Mouse (Mus musculus) midbrain, postnatal 0 days (tissue): ENCODE data around the gene Emc4. TPM values are rescaled to one million over a fixed set of nuclear protein-coding genes. Genes with fewer than 3 reads are reported as not detected.

ENCODE experiments used
- ATAC-seq: fragments of 200-750 bp; cut with Nextera tagmentation; 2 replicates; pipeline ENCODE4 v1.8.0; 2017; ENCODE audit warnings: moderate number of reproducible peaks, mild to moderate bottlenecking, moderate TSS enrichment, moderate library complexity; ENCODE audit not compliant: low FRiP score
- DNase-seq: peaks from one replicate; pipeline ENCODE4 v3.0.0-alpha.2; 2015; ENCODE audit warnings: low spot score
- H3K27ac ChIP-seq: fragments of 300-500 bp; sonication (generic); 2 replicates; pipeline ENCODE4 v1.5.1; 2014; ENCODE audit warnings: low read depth, mild to moderate bottlenecking, low read length, mixed read lengths
- H3K27me3 ChIP-seq: fragments of 300-500 bp; sonication (generic); 2 replicates; pipeline ENCODE4 v1.6.1; 2014; ENCODE audit warnings: low read length, control low read depth, mixed read lengths; ENCODE audit not compliant: insufficient read depth
- H3K36me3 ChIP-seq: fragments of 300-500 bp; sonication (generic); 2 replicates; pipeline ENCODE4 v1.6.1; 2014; ENCODE audit warnings: low read length, control low read depth, mixed read lengths; ENCODE audit not compliant: insufficient read depth
- H3K4me1 ChIP-seq: fragments of 300-500 bp; sonication (generic); 2 replicates; pipeline ENCODE4 v1.6.1; 2014; ENCODE audit warnings: mild to moderate bottlenecking, control low read depth, antibody characterized with exemption, low read length, mixed read lengths; ENCODE audit not compliant: insufficient read depth
- H3K4me2 ChIP-seq: fragments of 300-500 bp; sonication (generic); 2 replicates; pipeline ENCODE4 v1.6.1; 2014; ENCODE audit warnings: low read depth, mild to moderate bottlenecking, low read length, mixed read lengths; ENCODE audit not compliant: poor library complexity, severe bottlenecking
- H3K4me3 ChIP-seq: fragments of 300-500 bp; sonication (generic); 2 replicates; pipeline ENCODE4 v1.5.1; 2014; ENCODE audit warnings: low read depth, mild to moderate bottlenecking, low read length, moderate library complexity
- H3K9ac ChIP-seq: fragments of 300-500 bp; sonication (generic); replicated peaks from 2 replicates; pipeline ENCODE4 v1.6.1; 2014; ENCODE audit warnings: mild to moderate bottlenecking, low read length, moderate library complexity, mixed read lengths; ENCODE audit not compliant: poor library complexity, severe bottlenecking
- H3K9me3 ChIP-seq: fragments of 300-500 bp; sonication (generic); 2 replicates; pipeline ENCODE4 v1.6.1; 2016; ENCODE audit warnings: low read length, control low read depth
- CTCF ChIP-seq: IDR thresholded peaks from 2 replicates; pipeline ENCODE4 v1.5.1; 2016; ENCODE audit warnings: antibody characterized with exemption, mild to moderate bottlenecking
- WGBS: fragments of 180-500 bp; shearing (Covaris S2); extraction: QIAGEN DNeasy Blood & Tissue Kit; methylation state at CpG from one replicate; pipeline ENCODE4 v1.1.7; 2014; 5-methylcytosine and 5-hydroxymethylcytosine counted together
- polyA plus RNA-seq: library from polyadenylated mRNA; unstranded; fragments of >200 nt; fragmentation: Nextera tagmentation; extraction: Ambion mirVana; gene quantifications from 2 replicates; pipeline ENCODE4 v1.2.1, GENCODE M21; 2015
- total RNA-seq: library from RNA; depleted of rRNA; stranded (reverse); fragments of >200 nt; gene quantifications from 2 replicates; pipeline ENCODE4 v1.2.3, GENCODE M21; 2014

Emc4 gene
- total and polyA plus RNA-seq, 2 experiments from 2014 or later = 129 to 219 TPM

DNA sequence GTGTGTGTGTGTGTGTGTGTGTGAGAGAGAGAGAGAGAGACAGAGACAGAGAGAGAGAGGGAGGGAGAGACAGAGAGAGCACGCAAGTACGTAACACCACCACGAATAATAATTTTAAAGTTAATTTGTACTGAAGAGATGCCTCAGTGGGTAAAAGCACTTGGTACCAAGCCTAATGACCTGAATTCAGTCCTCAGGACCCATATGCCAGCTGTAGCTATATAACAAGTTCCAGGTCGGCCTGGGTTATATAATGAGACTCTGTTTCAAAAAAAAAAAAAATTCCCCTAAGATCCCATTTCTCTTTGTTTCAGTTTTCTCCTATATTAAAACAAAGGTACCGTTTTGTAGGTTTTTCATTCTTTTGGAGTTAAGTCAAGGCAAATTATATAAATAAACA, 23.0 kb upstream of the Emc4 start:
- H3K27me3 ChIP-seq = no peaks in the 10 kb centered on the region
- H3K9ac ChIP-seq = no peak overlapping the region
- H3K27ac ChIP-seq = no peak overlapping the region
- 85% methylated on average over 5 of the region's 5 CpGs for WGBS
- H3K9me3 ChIP-seq = no peaks in the 10 kb centered on the region
- no peak overlapping the region for H3K4me3 ChIP-seq
- no peak overlapping the region for H3K4me2 ChIP-seq
- no peaks in the 10 kb centered on the region for H3K36me3 ChIP-seq
- no peak for TF ChIP-seq CTCF
- ATAC-seq (no peak), DNase-seq (no peak)
- no peaks in the 10 kb centered on the region for H3K4me1 ChIP-seq

DNA sequence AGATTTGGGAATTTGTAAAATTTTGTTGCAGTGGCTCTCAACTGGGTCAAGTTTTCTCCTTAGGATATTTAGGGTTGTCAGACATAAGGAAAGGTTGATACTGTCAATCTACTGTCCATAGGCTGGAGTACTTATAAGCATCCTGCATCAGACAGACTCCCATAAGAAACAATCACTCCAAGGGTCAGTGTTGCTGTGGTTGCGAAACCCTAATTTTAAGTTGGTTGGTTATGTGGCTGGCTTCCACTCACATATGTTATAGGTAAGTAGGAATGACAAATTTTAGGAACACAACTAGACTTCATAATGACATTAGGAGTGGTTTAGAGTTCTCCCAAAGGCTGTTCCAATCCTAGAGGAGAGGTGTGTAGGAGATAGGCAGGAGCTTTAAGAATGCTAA, 13.4 kb upstream of the Emc4 start:
- Histone ChIP-seq H3K27ac (no peak overlapping the region), H3K4me3 (no peak overlapping the region), H3K4me2 (no peak overlapping the region), H3K9me3 (no peaks in the 10 kb centered on the region), H3K9ac (no peak overlapping the region), H3K27me3 (no peaks in the 10 kb centered on the region), H3K4me1 (no peaks in the 10 kb centered on the region), H3K36me3 (no peaks in the 10 kb centered on the region)
- ATAC-seq (no peak), DNase-seq (no peak)
- TF ChIP-seq CTCF = no peak
- WGBS = 100% methylated on average over 1 of the region's 1 CpGs

DNA sequence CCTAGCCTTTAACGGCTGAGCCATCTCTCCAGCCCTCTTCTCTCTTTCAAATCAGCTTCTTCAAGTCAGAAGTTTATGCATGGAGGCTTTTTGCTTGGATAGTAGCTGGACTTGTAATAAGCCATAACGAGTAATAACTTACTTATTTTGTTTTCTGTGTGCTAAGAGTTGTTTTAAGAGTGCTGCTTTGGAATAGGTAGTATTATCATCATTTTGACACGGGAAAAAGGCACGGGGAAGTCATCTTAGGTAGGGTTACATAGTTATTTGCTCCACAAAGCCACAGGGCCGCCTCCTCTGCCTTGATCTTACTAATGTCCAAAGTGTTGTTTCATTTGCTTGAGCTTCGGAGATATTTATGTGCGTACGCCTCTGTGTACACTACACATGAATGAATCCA, 12.3 kb upstream of the Emc4 start:
- Histone ChIP-seq H3K4me1 (no peaks in the 10 kb centered on the region), H3K9me3 (no peaks in the 10 kb centered on the region), H3K27me3 (no peaks in the 10 kb centered on the region), H3K36me3 (no peaks in the 10 kb centered on the region), H3K4me3 (peak overlapping the region; percentile 96), H3K9ac (peak overlapping the region; percentile 94), H3K4me2 (peak overlapping the region; percentile 48), H3K27ac (no peak overlapping the region)
- TF ChIP-seq CTCF = no peak
- WGBS = 47% methylated on average over 8 of the region's 8 CpGs
- DNase-seq = no peak
- no peak for ATAC-seq

DNA sequence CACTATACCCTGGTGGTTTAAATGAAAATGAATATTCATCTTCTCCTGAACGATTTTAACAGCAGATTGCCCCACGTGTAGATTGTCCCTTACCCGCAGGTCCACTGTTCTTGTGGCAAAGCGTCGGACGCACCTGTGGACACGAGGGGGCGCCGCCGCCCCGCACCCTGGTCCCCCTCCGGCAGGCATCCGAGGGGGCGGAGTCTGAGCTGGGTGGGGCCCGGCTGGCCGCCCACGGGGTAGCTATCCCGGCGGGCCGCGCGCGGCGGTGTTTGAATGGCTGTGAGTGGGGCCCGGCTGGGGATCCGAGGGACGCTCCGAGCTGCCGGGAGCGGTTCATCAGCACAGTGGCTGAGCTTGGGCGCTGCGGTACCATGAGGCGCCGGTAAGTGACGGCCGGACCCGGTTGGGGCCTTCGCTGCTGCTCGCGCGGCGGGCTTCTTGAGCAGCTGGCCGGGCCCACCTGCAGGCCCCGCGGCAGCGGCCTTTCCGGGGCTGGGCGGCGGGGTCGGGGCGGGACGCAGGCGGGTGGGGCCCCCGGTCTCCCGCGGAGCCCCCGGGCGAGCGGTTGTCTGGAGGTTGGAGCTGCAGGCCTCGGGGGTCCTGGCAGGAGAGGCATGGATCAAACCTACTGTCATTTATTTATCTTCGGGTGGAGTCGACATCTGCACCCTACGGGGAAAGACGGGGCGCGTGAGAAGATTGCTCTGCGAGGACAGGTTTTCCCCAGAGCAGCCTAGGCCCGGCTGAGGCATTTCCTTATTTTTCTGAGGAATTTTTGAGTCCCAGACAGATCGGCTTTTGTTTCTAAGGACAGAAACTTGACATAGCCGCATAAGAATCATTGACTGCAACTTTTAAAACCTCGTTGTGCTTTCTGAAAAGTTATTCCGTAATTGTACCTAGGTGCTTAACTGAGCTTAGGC, 11.4 kb upstream of the Emc4 start, which contains the start of gene Katnbl1:
Gene Katnbl1, plus strand, starts transcription at position 239 of the 926 bp plus-strand sequence.
- Histone ChIP-seq H3K27ac (peak within 1 kb of the TSS; percentile 80), H3K4me2 (peak within 1 kb of the TSS; percentile 48), H3K36me3 (no peaks in the 10 kb centered on the region), H3K4me1 (no peaks in the 10 kb centered on the region), H3K4me3 (peak within 1 kb of the TSS; percentile 96), H3K9me3 (no peaks in the 10 kb centered on the region), H3K9ac (peak within 1 kb of the TSS; percentile 94), H3K27me3 (no peaks in the 10 kb centered on the region)
- ATAC-seq (peak; percentile 97), DNase-seq (peak; percentile 93)
- peak; percentile 91 for TF ChIP-seq CTCF
- under 1% methylated on average over 62 of the region's 72 CpGs for WGBS

DNA sequence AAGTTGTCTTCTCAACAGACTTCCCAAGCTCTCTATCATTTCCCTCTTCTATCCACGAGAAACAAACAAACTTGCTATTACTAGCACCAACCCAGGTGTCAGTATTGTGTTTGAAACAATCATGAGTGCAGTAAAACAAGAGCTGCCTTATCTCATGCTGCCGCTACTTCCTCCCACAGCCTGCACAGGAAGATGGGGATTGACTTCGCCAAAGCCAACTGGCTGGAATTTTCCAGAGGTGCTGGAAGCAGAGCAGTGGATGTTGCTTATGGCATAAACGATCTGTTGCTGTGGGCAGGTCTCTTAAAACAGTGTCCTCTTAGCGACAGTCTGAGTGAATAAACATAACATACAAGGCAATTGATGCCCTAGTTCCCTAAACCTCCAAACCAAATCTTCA, 6.8 kb upstream of the Emc4 start:
- H3K4me3 ChIP-seq = no peak overlapping the region
- H3K27me3 ChIP-seq = no peaks in the 10 kb centered on the region
- no peak overlapping the region for H3K4me2 ChIP-seq
- no peaks in the 10 kb centered on the region for H3K4me1 ChIP-seq
- DNase-seq (no peak), ATAC-seq (no peak)
- 72% methylated on average over 5 of the region's 5 CpGs for WGBS
- TF ChIP-seq CTCF = no peak
- no peak overlapping the region for H3K27ac ChIP-seq
- no peak overlapping the region for H3K9ac ChIP-seq
- no peaks in the 10 kb centered on the region for H3K36me3 ChIP-seq
- no peaks in the 10 kb centered on the region for H3K9me3 ChIP-seq

DNA sequence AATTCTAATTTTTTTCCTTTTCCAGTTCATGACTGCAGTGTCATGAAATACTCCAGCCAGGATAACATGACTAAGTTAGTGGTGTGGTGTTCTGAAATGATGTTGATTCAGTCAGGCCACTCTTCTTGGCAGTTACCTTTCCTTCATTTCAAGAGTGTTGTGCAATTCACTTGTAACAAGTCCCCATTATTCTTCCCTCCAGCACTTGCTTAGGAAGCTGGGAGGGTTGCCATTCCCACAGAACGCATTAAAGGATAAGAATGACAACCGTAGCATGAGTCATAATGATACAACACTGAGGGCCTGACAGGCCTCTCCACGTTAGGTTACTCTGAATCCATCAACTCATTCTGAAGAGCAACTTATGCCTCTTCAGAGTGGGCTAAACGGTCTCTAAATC, 5.3 kb upstream of the Emc4 start:
- 23% methylated on average over 4 of the region's 4 CpGs for WGBS
- no peak overlapping the region for H3K9ac ChIP-seq
- no peak overlapping the region for H3K4me3 ChIP-seq
- H3K27ac ChIP-seq = no peak overlapping the region
- no peaks in the 10 kb centered on the region for H3K27me3 ChIP-seq
- ATAC-seq (no peak), DNase-seq (peak; percentile 6)
- H3K4me2 ChIP-seq = no peak overlapping the region
- no peak for TF ChIP-seq CTCF
- H3K36me3 ChIP-seq = no peaks in the 10 kb centered on the region
- no peaks in the 10 kb centered on the region for H3K9me3 ChIP-seq
- H3K4me1 ChIP-seq = no peaks in the 10 kb centered on the region
